Mouse (Mus musculus): ENCODE measurements around the gene Spink8.

DNA sequence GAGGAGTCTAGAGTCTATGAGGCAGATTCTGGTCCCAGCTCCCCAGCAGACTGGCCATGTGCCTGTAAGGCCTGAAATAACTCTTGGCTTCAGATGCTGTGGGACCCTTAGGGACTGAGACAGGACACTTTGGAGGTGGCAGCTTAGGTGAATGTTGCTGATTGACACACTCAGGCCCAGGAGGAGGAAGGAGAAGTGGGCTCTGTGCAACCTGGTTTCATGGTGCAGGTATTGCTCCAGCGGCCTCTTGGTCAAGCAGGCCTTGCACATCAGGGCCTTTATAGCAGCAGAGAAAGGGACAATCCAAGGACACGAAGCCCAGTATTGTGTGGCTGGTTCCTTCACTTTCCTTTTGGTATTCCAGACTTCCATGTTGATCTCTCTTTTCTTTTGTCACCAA lies 42.3 kb downstream of the Spink8 start:
- TF ChIP-seq CTCF (IDR thresholded peaks at IDR 0.05; ENCODE audit: borderline replicate concordance, extremely low read depth, insufficient read depth, insufficient read length) (no peak), POLR2A (IDR thresholded peaks at IDR 0.05; ENCODE audit: borderline replicate concordance, extremely low read depth, insufficient read depth, insufficient read length, poor library complexity, severe bottlenecking) (no peak)

Measured in brain, embryonic 14.5 days (tissue).